Mouse (Mus musculus) liver, postnatal 0 days (tissue): Measurements from ENCODE around the gene Car10. TPM values are rescaled to one million over a fixed set of nuclear protein-coding genes. Genes with fewer than 3 reads are reported as not detected.

ENCODE experiments used
- ATAC-seq: fragments of 200-750 bp; cut with Nextera tagmentation; 2 replicates; pipeline ENCODE4 v1.8.0; 2017; ENCODE audit warnings: mild to moderate bottlenecking, moderate library complexity
- DNase-seq: peaks from one replicate; pipeline ENCODE4 v3.0.0-alpha.2; 2016
- H3K27ac ChIP-seq: fragments of 300-500 bp; sonication (generic); 2 replicates; pipeline ENCODE4 v1.5.1; 2014; ENCODE audit warnings: antibody characterized with exemption, moderate library complexity, mild to moderate bottlenecking, low read depth
- H3K27me3 ChIP-seq: fragments of 300-500 bp; sonication (generic); 2 replicates; pipeline ENCODE4 v1.6.1; 2014; ENCODE audit warnings: low read length, control low read depth, mixed read lengths; ENCODE audit not compliant: insufficient read depth
- H3K36me3 ChIP-seq: fragments of 300-500 bp; sonication (generic); replicated peaks from 2 replicates; pipeline ENCODE4 v1.6.1; 2014; ENCODE audit warnings: mild to moderate bottlenecking, control low read depth, low read length, moderate library complexity, mixed read lengths; ENCODE audit not compliant: insufficient read depth
- H3K4me1 ChIP-seq: fragments of 300-500 bp; sonication (generic); 2 replicates; pipeline ENCODE4 v1.6.1; 2014; ENCODE audit warnings: antibody characterized with exemption, mild to moderate bottlenecking, control low read depth; ENCODE audit not compliant: insufficient read depth
- H3K4me2 ChIP-seq: fragments of 300-500 bp; sonication (generic); 2 replicates; pipeline ENCODE4 v1.6.1; 2014; ENCODE audit warnings: low read depth, mild to moderate bottlenecking, low read length, moderate library complexity, mixed read lengths
- H3K4me3 ChIP-seq: fragments of 300-500 bp; sonication (generic); 2 replicates; pipeline ENCODE4 v1.5.1; 2014; ENCODE audit warnings: low read depth, low read length
- H3K9ac ChIP-seq: fragments of 300-500 bp; sonication (generic); replicated peaks from 2 replicates; pipeline ENCODE4 v1.6.1; 2014; ENCODE audit warnings: mild to moderate bottlenecking, moderate library complexity
- H3K9me3 ChIP-seq: fragments of 300-500 bp; sonication (generic); 2 replicates; pipeline ENCODE4 v1.6.1; 2016; ENCODE audit warnings: mild to moderate bottlenecking, control low read depth, low read length, mixed read lengths
- CTCF ChIP-seq: sonication (generic); IDR thresholded peaks from 2 replicates; pipeline ENCODE4 v1.5.1; 2016; ENCODE audit warnings: antibody characterized with exemption, low read depth
- EP300 ChIP-seq: IDR thresholded peaks from 2 replicates; pipeline ENCODE4 v1.6.1; 2016; ENCODE audit warnings: antibody characterized with exemption, low read depth, mild to moderate bottlenecking
- WGBS: fragments of 180-500 bp; shearing (Covaris S2); extraction: QIAGEN DNeasy Blood & Tissue Kit; methylation state at CpG from one replicate; pipeline ENCODE4 v1.1.7; 2014; ENCODE audit not compliant: insufficient replicate concordance; 5-methylcytosine and 5-hydroxymethylcytosine counted together
- polyA plus RNA-seq: library from polyadenylated mRNA; unstranded; fragments of >200 nt; fragmentation: Nextera tagmentation; extraction: Ambion mirVana; gene quantifications from 2 replicates; pipeline ENCODE4 v1.2.1, GENCODE M21; 2015

Car10 gene
- polyA plus RNA-seq, 1 experiment from 2014 or later: not detected

- Histone ChIP-seq H3K9ac (no peak overlapping the region), H3K4me3 (no peak overlapping the region), H3K27ac (no peak overlapping the region), H3K27me3 (no peaks in the 10 kb centered on the region), H3K36me3 (no peaks in the 10 kb centered on the region), H3K4me1 (no peaks in the 10 kb centered on the region), H3K9me3 (no peaks in the 10 kb centered on the region), H3K4me2 (no peak overlapping the region)
- no peak for TF ChIP-seq CTCF
- ATAC-seq (no peak), DNase-seq (no peak)
- WGBS: 70% methylated on average over 5 of the region's 5 CpGs
Observed at GRCm38 (mm10) chr11:93640954-93641353, 543.1 kb downstream of the Car10 start.

DNA sequence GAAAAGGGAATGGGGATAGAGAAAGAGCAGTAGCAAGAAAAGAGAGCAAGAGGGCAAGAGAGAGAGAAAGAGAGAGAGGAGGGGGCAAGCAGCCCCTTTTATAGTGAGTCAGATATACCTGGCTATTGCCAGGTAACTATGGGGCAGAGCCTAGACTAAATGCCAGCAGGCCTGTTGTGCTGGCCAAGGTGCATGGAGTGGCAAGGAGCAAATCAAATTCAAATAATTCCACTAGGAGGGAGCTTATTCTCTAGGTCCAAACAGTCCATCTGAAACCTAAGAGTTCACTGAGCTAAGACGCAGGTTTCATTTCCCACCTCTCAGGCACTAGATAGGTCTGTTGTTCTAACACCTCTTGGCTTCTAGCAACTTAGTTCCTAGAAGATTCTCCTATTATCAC, 544.5 kb downstream of the Car10 start:
- Histone ChIP-seq H3K9ac (no peak overlapping the region), H3K27me3 (no peaks in the 10 kb centered on the region), H3K9me3 (no peaks in the 10 kb centered on the region), H3K27ac (no peak overlapping the region), H3K4me3 (no peak overlapping the region), H3K4me2 (no peak overlapping the region), H3K4me1 (no peaks in the 10 kb centered on the region), H3K36me3 (no peaks in the 10 kb centered on the region)
- DNase-seq (no peak), ATAC-seq (no peak)
- TF ChIP-seq EP300: no peak
- no peak for TF ChIP-seq CTCF
- WGBS: 81% methylated on average over 1 of the region's 1 CpGs

- H3K4me1 ChIP-seq: no peaks in the 10 kb centered on the region
- H3K4me3 ChIP-seq: no peak overlapping the region
- 65% methylated on average over 4 of the region's 4 CpGs for WGBS
- DNase-seq (no peak), ATAC-seq (no peak)
- H3K9me3 ChIP-seq: no peaks in the 10 kb centered on the region
- no peaks in the 10 kb centered on the region for H3K36me3 ChIP-seq
- H3K27me3 ChIP-seq: no peaks in the 10 kb centered on the region
- no peak overlapping the region for H3K27ac ChIP-seq
- no peak overlapping the region for H3K4me2 ChIP-seq
- TF ChIP-seq EP300 (no peak), CTCF (no peak)
- H3K9ac ChIP-seq: no peak overlapping the region
Observed at GRCm38 (mm10) chr11:93643006-93643405, 545.2 kb downstream of the Car10 start.

GRCm38 (mm10) chr11:93643436-93643835, 545.6 kb downstream of the Car10 start:
- Histone ChIP-seq H3K27me3 (no peaks in the 10 kb centered on the region), H3K27ac (no peak overlapping the region), H3K9ac (no peak overlapping the region), H3K9me3 (no peaks in the 10 kb centered on the region), H3K4me2 (no peak overlapping the region), H3K36me3 (no peaks in the 10 kb centered on the region), H3K4me3 (no peak overlapping the region), H3K4me1 (no peaks in the 10 kb centered on the region)
- WGBS: 80% methylated on average over 9 of the region's 9 CpGs
- no peak for TF ChIP-seq EP300
- TF ChIP-seq CTCF: no peak
- no peak for DNase-seq
- no peak for ATAC-seq

- Histone ChIP-seq H3K4me2 (no peak overlapping the region), H3K36me3 (no peaks in the 10 kb centered on the region), H3K4me1 (no peaks in the 10 kb centered on the region), H3K4me3 (no peak overlapping the region), H3K27ac (no peak overlapping the region), H3K27me3 (no peaks in the 10 kb centered on the region), H3K9me3 (no peaks in the 10 kb centered on the region), H3K9ac (no peak overlapping the region)
- TF ChIP-seq EP300 (no peak), CTCF (no peak)
- no peak for DNase-seq
- no peak for ATAC-seq
- WGBS: 78% methylated on average over 3 of the region's 3 CpGs
Observed at GRCm38 (mm10) chr11:93646216-93646615, 548.4 kb downstream of the Car10 start.
